Mouse (Mus musculus) CH12.LX (cell line): ENCODE measurements around the gene Tssk6.

ENCODE experiments used
- CTCF ChIP-seq, 2 experiments: IDR thresholded peaks in 1 of 2; conservative IDR thresholded peaks in 1 of 2; 2 replicates each; pipeline ENCODE4 v1.5.1; 2011 to 2012; ENCODE audit warnings: low read depth in 2 of 2, low read length in 2 of 2, improper control_type of control experiment in 1 of 2, inconsistent platforms in 1 of 2, mild to moderate bottlenecking in 1 of 2, moderate library complexity in 1 of 2
- EP300 ChIP-seq: IDR thresholded peaks from 2 replicates; pipeline ENCODE4 v1.6.1; 2011; ENCODE audit warnings: low read length, improper control_type of control experiment
- KAT2A ChIP-seq: IDR thresholded peaks from 2 replicates; pipeline ENCODE4 v1.6.1; 2012; ENCODE audit warnings: low read length, improper control_type of control experiment, inconsistent platforms; ENCODE audit not compliant: insufficient replicate concordance
- MAX ChIP-seq: IDR thresholded peaks from 2 replicates; pipeline ENCODE4 v1.6.1; 2011; ENCODE audit warnings: low read length, improper control_type of control experiment
- MEF2A ChIP-seq: IDR thresholded peaks from 2 replicates; pipeline ENCODE4 v1.6.1; 2014; ENCODE audit warnings: low read depth, mild to moderate bottlenecking, inconsistent platforms, low read length, improper control_type of control experiment, borderline replicate concordance
- POLR2A ChIP-seq: IDR thresholded peaks from 2 replicates; pipeline ENCODE4 v1.6.1; 2011; ENCODE audit warnings: low read depth, mild to moderate bottlenecking, improper control_type of control experiment, low read length

DNA sequence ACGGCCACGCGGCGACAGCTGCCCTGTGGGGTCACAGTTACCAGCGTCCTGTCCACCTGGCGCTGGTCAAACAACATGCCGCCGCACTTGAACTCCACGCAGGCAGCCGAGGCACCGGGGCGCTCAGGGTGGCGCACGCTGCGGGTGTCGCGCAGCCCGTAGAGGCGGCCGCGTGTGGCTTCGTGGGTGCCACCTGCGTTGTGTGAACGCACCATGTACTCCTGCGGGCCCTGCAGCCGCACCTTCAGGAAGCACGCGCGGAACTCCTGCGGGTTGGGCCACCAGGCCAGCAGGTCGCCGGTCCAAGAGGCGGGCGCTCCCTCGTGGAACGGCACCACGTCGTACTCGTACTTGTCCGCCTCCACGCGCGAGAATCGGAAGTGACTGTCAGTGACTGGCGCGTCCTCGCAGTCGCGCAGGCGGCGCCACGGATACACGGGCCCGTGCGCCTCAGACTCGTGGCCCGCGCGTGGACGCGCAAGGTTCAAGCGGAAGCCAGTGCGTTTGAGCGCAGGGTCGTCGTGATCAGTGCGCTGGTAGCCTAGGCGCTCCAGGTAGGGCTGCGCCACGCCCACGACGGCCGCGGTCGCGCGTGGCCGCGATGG is 20.6 kb upstream of the Tssk6 start:
- no peak for TF ChIP-seq POLR2A
- TF ChIP-seq EP300 = no peak
- TF ChIP-seq MAX = no peak
- TF ChIP-seq CTCF (conservative IDR thresholded peaks at IDR 0.05 in 1 of 2, IDR thresholded peaks at IDR 0.05 in 1 of 2; ENCODE audit: low read depth in 2 of 2, low read length in 2 of 2) = no peak
- no peak for TF ChIP-seq MEF2A
- TF ChIP-seq KAT2A = no peak
